Mouse (Mus musculus) midbrain, embryonic 16.5 days (tissue): ENCODE measurements around the gene Yars. TPM values are rescaled to one million over a fixed set of nuclear protein-coding genes. Genes with fewer than 3 reads are reported as not detected.

Experiments used
- ATAC-seq: fragments of 200-750 bp; cut with Nextera tagmentation; 2 replicates; pipeline ENCODE4 v1.8.0; 2017; ENCODE audit warnings: moderate TSS enrichment
- H3K27ac ChIP-seq: fragments of 300-500 bp; sonication (generic); 2 replicates; pipeline ENCODE4 v1.5.1; 2014; ENCODE audit warnings: mild to moderate bottlenecking, low read length, mixed read lengths
- H3K27me3 ChIP-seq: fragments of 300-500 bp; sonication (generic); 2 replicates; pipeline ENCODE4 v1.6.1; 2014; ENCODE audit warnings: low read depth, low read length, mixed read lengths; ENCODE audit not compliant: control insufficient read depth, insufficient read depth
- H3K36me3 ChIP-seq: fragments of 300-500 bp; sonication (generic); 2 replicates; pipeline ENCODE4 v1.6.1; 2014; ENCODE audit warnings: mild to moderate bottlenecking, low read length, moderate library complexity, mixed read lengths; ENCODE audit not compliant: control insufficient read depth, insufficient read depth
- H3K4me1 ChIP-seq: fragments of 300-500 bp; sonication (generic); 2 replicates; pipeline ENCODE4 v1.6.1; 2014; ENCODE audit warnings: mild to moderate bottlenecking, low read length, mixed read lengths; ENCODE audit not compliant: control insufficient read depth, insufficient read depth
- H3K4me2 ChIP-seq: fragments of 300-500 bp; sonication (generic); 2 replicates; pipeline ENCODE4 v1.6.1; 2014; ENCODE audit warnings: mild to moderate bottlenecking, low read length, mixed read lengths
- H3K4me3 ChIP-seq: fragments of 300-500 bp; sonication (generic); 2 replicates; pipeline ENCODE4 v1.5.1; 2014; ENCODE audit warnings: low read depth, mild to moderate bottlenecking, low read length, moderate library complexity, mixed read lengths
- H3K9ac ChIP-seq: fragments of 300-500 bp; sonication (generic); 2 replicates; pipeline ENCODE4 v1.6.1; 2014; ENCODE audit warnings: low read depth, low read length, mixed read lengths
- H3K9me3 ChIP-seq: fragments of 300-500 bp; sonication (generic); replicated peaks from 2 replicates; pipeline ENCODE4 v1.6.1; 2014; ENCODE audit warnings: mild to moderate bottlenecking, low read length, mixed read lengths; ENCODE audit not compliant: control insufficient read depth, poor library complexity, severe bottlenecking
- WGBS: fragments of 180-500 bp; shearing (Covaris S2); extraction: QIAGEN DNeasy Blood & Tissue Kit; methylation state at CpG from one replicate; pipeline ENCODE4 v1.1.7; 2014; 5-methylcytosine and 5-hydroxymethylcytosine counted together
- polyA plus RNA-seq: library from polyadenylated mRNA; unstranded; fragments of >200 nt; fragmentation: Nextera tagmentation; extraction: Ambion mirVana; gene quantifications from 2 replicates; pipeline ENCODE4 v1.2.1, GENCODE M21; 2015

Gene Yars
- polyA plus RNA-seq, 1 experiment from 2014 or later, result 111 TPM

DNA sequence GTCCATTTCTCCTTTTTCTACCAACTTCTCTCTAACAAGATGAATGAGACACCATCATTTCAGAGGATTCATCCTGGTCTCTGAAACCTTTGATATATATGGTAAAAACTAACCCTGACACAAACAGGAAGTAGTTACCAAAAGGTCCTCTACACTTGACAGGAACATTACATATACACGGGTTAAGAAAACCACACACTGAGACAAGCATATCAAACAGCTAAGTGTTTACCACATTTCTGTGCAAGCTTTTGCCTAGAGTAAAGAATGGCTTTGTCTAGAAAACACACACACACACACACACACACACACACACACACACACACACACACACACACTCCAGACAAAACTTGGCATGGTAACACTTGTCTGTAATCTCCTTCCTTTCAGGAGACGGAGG lies 43.2 kb upstream of the Yars start:
- no peak overlapping the region for H3K9ac ChIP-seq
- H3K4me2 ChIP-seq, result no peak overlapping the region
- no peaks in the 10 kb centered on the region for H3K36me3 ChIP-seq
- H3K4me1 ChIP-seq, result peaks cover 21% of the 10 kb centered on the region
- H3K27ac ChIP-seq, result no peak overlapping the region
- 81% methylated on average over 2 of the region's 2 CpGs for WGBS
- H3K9me3 ChIP-seq, result no peaks in the 10 kb centered on the region
- no peak overlapping the region for H3K4me3 ChIP-seq
- no peak for ATAC-seq
- H3K27me3 ChIP-seq, result no peaks in the 10 kb centered on the region

DNA sequence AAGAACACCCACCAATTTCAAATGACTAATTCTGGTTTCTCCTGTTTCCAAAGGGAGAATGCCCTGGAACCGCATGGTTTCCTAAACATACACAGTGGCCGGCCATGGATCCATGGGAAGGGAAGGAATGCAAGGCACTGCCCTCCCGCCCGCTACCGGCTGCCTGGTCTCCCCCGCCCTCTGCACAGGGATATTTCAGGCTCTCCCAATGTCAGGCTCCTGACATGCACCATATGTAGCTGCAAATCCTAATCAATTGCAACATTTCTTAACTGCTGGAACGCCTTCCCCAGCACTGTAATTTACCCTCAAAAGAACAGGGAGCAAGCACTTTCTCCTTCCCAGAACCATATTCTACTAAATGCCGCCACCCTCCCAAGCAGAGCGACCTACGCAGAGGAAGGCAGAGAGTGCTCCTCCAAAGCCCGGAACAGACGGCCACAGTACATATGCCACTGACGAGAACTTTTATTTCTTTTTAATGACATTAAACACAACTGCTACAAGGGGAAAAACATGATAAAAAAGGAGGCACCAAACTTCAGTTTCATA lies 41.9 kb upstream of the Yars start:
- H3K4me1 ChIP-seq, result peaks cover 18% of the 10 kb centered on the region
- WGBS, result 85% methylated on average over 13 of the region's 13 CpGs
- H3K4me3 ChIP-seq, result no peak overlapping the region
- no peak overlapping the region for H3K4me2 ChIP-seq
- H3K9ac ChIP-seq, result no peak overlapping the region
- no peak for ATAC-seq
- H3K9me3 ChIP-seq, result no peaks in the 10 kb centered on the region
- H3K36me3 ChIP-seq, result peaks cover 2% of the 10 kb centered on the region; the same call in 1 of the 2 replicates
- H3K27ac ChIP-seq, result no peak overlapping the region; the same call in 1 of the 2 replicates
- no peaks in the 10 kb centered on the region for H3K27me3 ChIP-seq

DNA sequence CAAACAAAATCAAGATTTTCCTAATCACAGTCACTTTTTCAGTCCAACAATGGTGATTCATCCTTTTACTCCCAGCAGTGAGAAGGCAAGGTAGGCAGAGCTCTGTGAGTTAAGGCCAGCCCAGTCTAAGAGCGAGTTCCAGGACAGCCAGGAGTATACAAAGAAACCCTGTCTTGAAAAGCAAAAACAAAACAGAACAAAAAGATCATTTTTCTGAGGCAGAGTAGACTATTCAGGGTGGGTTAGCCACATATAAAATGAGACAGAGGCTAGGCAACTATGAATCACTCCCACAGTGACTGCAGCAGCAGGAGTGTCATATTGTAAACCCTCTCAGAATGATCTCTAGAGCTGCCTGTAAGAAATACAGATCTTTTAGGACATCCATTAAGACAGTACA lies 40.2 kb upstream of the Yars start:
- Histone ChIP-seq H3K36me3 (peaks cover 9% of the 10 kb centered on the region), H3K27me3 (no peaks in the 10 kb centered on the region), H3K27ac (no peak overlapping the region), H3K4me2 (no peak overlapping the region), H3K4me3 (no peak overlapping the region), H3K9ac (no peak overlapping the region), H3K9me3 (no peaks in the 10 kb centered on the region), H3K4me1 (peaks cover 15% of the 10 kb centered on the region)
- no peak for ATAC-seq
- 81% methylated on average over 1 of the region's 1 CpGs for WGBS

DNA sequence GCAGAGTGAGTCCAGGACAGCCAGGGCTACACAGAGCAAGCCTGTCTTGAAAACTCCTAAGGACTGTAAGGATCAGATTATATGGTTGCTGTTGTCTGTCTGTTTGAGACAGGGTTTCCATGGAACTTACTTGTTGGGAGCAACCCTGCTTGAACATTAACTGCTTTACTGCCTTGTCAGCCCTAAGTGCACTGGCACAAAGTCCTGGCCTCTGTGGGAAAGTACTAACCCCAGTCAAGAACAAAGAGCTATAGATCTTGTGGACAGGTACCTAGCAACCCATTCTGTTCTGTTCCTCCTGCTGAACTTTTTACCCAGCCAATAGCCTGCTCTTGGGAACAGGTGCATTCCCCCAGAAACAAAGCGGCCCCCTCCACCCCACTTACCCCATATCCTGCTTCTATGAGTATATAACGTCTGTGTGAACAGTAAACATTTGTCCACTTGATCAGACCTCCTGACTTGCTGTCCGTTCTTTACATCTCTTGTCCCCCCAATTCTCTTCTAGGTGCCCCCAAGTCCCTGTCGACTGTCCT lies 38.2 kb upstream of the Yars start:
- 90% methylated on average over 4 of the region's 4 CpGs for WGBS
- no peak overlapping the region for H3K27ac ChIP-seq
- H3K9ac ChIP-seq, result no peak overlapping the region
- H3K9me3 ChIP-seq, result no peaks in the 10 kb centered on the region
- peaks cover 14% of the 10 kb centered on the region for H3K36me3 ChIP-seq
- H3K4me1 ChIP-seq, result no peaks in the 10 kb centered on the region; the same call in 1 of the 2 replicates
- no peak overlapping the region for H3K4me2 ChIP-seq
- ATAC-seq, result no peak
- H3K27me3 ChIP-seq, result no peaks in the 10 kb centered on the region
- no peak overlapping the region for H3K4me3 ChIP-seq

DNA sequence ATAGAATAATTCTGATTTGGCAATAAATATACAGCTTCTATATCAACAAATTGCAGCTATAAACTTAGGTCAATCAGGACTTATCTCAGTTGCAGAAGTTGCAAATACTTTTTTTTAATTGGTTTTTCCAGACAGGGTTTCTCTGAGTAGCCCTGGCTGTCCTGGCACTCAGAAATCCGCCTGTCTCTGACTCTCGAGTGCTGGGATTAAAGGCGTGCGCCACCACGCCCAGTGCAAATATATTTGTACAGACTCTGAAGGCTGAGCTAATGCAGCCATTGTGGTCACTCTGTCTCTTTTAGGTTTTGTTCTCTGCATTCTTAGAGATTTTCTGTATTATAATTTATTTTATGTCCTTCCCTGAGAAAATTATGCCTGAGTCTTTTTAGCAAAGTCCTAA lies 32.0 kb upstream of the Yars start:
- ATAC-seq, result no peak

DNA sequence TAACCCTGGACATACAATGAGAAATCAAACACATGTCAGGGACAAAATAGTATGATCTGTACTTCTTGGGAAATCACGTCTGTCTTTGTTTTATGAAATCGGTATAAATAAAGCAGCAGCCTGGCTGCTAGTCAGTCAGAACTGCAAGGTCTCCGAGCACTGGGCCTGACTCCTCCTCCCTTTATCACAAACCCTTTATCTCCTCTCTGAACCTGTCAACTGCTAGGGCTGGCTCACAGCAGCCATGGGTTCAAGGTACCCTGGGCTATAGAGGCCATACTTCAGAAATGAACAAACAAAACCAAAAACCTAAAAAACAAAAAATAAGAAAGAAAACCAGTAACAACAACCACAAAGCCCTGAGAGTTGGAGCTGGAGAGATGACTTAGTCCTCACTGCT lies 31.0 kb upstream of the Yars start:
- Histone ChIP-seq H3K36me3 (peaks cover 11% of the 10 kb centered on the region), H3K9ac (no peak overlapping the region), H3K27me3 (no peaks in the 10 kb centered on the region), H3K9me3 (no peaks in the 10 kb centered on the region), H3K4me3 (no peak overlapping the region), H3K4me2 (no peak overlapping the region), H3K27ac (no peak overlapping the region), H3K4me1 (no peaks in the 10 kb centered on the region)
- WGBS, result 67% methylated on average over 3 of the region's 3 CpGs
- no peak for ATAC-seq

More for the DNA sequence above, 32.0 kb upstream of the Yars start:
- Histone ChIP-seq H3K4me1 (no peaks in the 10 kb centered on the region), H3K9me3 (no peaks in the 10 kb centered on the region), H3K9ac (no peak overlapping the region), H3K4me2 (no peak overlapping the region), H3K36me3 (peaks cover 15% of the 10 kb centered on the region), H3K27ac (no peak overlapping the region), H3K27me3 (no peaks in the 10 kb centered on the region), H3K4me3 (no peak overlapping the region)
- 76% methylated on average over 5 of the region's 5 CpGs for WGBS

DNA sequence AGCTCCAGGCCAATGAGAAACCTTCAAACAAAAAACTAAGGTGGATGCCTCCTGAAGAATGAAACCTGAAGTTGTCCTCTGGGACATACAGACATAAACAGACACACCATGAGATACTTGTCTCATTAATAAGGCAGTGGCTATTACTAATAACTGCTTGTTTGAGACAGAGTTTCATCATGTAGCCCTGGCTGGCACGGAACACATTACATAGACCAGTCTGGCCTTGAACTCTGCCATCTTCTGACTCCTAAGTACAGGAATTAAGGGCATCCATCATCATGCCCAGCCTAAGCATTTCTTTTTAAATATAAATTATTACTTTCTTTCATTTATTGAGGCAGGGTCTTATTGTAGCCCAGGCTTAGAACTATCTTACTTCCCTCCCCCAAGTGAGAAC lies 28.5 kb upstream of the Yars start:
- WGBS, result 100% methylated on average over 1 of the region's 1 CpGs

DNA sequence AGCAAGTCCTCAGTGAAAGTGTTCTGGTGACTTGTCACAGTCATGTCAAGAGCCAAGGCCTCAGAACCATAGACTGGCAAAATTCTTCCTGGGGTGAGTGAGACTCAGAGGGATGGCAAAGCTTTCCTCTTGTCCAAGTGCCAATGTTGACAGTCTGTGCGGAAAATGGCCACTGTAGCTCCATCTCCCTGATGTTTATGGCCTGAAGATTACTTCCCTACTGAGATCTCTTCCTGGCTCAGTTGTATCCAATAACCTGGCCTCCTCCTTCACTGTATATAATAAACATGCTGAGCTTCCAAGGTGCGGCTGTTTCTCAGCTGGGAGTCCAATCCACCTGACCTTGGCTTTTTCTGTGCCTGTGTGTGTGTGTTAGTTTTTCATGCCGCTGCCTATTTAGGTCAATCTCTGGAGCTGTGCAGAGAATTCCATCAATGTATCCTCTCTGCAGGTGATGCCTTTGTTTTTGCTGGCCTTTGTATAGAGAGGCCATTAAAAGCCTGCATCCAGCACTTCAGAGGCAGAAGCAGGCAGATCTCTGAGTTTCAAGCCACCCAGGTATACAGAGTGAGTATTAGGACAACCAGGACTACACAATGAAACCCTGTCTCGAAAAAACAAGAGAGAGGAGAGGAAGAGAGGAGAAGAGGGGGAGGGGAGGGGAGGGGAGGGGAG lies 27.8 kb upstream of the Yars start:
- Histone ChIP-seq H3K4me2 (no peak overlapping the region), H3K4me1 (no peaks in the 10 kb centered on the region), H3K9ac (no peak overlapping the region), H3K4me3 (no peak overlapping the region), H3K36me3 (peaks cover 2% of the 10 kb centered on the region; the same call in 1 of the 2 replicates), H3K27me3 (no peaks in the 10 kb centered on the region), H3K9me3 (no peaks in the 10 kb centered on the region), H3K27ac (no peak overlapping the region)
- 79% methylated on average over 4 of the region's 4 CpGs for WGBS
- no peak for ATAC-seq

More for the DNA sequence above, 28.5 kb upstream of the Yars start:
- no peaks in the 10 kb centered on the region for H3K9me3 ChIP-seq
- H3K4me1 ChIP-seq, result no peaks in the 10 kb centered on the region
- no peak overlapping the region for H3K9ac ChIP-seq
- no peak overlapping the region for H3K4me2 ChIP-seq
- no peak overlapping the region for H3K4me3 ChIP-seq
- peaks cover 2% of the 10 kb centered on the region; the same call in 1 of the 2 replicates for H3K36me3 ChIP-seq
- no peak for ATAC-seq
- no peak overlapping the region for H3K27ac ChIP-seq
- H3K27me3 ChIP-seq, result no peaks in the 10 kb centered on the region

DNA sequence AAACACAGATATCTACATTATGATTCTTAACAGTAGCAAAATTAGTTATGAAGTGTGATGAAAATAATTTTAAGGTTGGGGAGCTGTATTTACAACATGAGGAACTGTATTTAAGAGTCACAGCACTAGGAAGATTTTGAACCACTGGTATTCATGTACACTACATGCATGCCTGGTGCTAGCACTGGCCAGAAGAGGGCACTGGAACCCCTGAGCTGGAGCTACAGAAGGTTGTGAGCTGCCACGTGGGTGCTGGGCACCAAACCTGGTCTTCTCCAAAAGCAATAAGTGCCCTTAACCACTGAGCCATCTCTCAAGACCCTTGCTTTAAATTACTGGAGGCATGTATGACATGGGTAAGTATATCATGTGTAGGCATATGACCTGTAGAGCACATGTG lies 17.0 kb upstream of the Yars start:
- no peak overlapping the region for H3K27ac ChIP-seq
- H3K4me3 ChIP-seq, result no peak overlapping the region
- no peak overlapping the region for H3K4me2 ChIP-seq
- H3K4me1 ChIP-seq, result no peaks in the 10 kb centered on the region
- no peaks in the 10 kb centered on the region for H3K27me3 ChIP-seq
- no peak for ATAC-seq
- no peak overlapping the region for H3K9ac ChIP-seq
- H3K36me3 ChIP-seq, result peaks cover 23% of the 10 kb centered on the region
- 73% methylated on average over 1 of the region's 1 CpGs for WGBS
- H3K9me3 ChIP-seq, result no peaks in the 10 kb centered on the region
